Mouse (Mus musculus): ENCODE data around the gene Napsa.

Gene Napsa

GRCm38 (mm10) chr7:44537496-44537895, 34.7 kb upstream of the Napsa start:
- no peak for ATAC-seq (ENCODE audit: insufficient number of reproducible peaks, low FRiP score, low TSS enrichment)

GRCm38 (mm10) chr7:44538756-44539624, 33.2 kb upstream of the Napsa start:
- ATAC-seq (ENCODE audit: insufficient number of reproducible peaks, low FRiP score, low TSS enrichment) = no peak

GRCm38 (mm10) chr7:44542555-44542954, 29.6 kb upstream of the Napsa start:
- no peak for ATAC-seq (ENCODE audit: insufficient number of reproducible peaks, low FRiP score, low TSS enrichment)

GRCm38 (mm10) chr7:44543071-44543470, 29.1 kb upstream of the Napsa start:
- ATAC-seq (ENCODE audit: insufficient number of reproducible peaks, low FRiP score, low TSS enrichment) = no peak

- ATAC-seq (ENCODE audit: insufficient number of reproducible peaks, low FRiP score, low TSS enrichment) = no peak
These were observed 25.9 kb upstream of the Napsa start for GRCm38 (mm10) chr7:44546274-44546673.

- no peak for ATAC-seq (ENCODE audit: insufficient number of reproducible peaks, low FRiP score, low TSS enrichment)
These were observed 25.1 kb upstream of the Napsa start for GRCm38 (mm10) chr7:44547041-44547440.

GRCm38 (mm10) chr7:44547725-44548124, 24.5 kb upstream of the Napsa start:
- ATAC-seq (ENCODE audit: insufficient number of reproducible peaks, low FRiP score, low TSS enrichment) = no peak

- ATAC-seq (ENCODE audit: insufficient number of reproducible peaks, low FRiP score, low TSS enrichment) = peak; percentile 89
These were observed 23.6 kb upstream of the Napsa start, which contains the start of gene Pold1 for GRCm38 (mm10) chr7:44548497-44549087. TSS of gene Pold1 (minus strand) at chr7:44548849.

- ATAC-seq (ENCODE audit: insufficient number of reproducible peaks, low FRiP score, low TSS enrichment) = no peak
These were observed 22.4 kb upstream of the Napsa start for GRCm38 (mm10) chr7:44549621-44550408.

- ATAC-seq (ENCODE audit: insufficient number of reproducible peaks, low FRiP score, low TSS enrichment) = no peak
These were observed 21.8 kb upstream of the Napsa start for GRCm38 (mm10) chr7:44550409-44550678.

GRCm38 (mm10) chr7:44551301-44551700, 20.9 kb upstream of the Napsa start:
- no peak for ATAC-seq (ENCODE audit: insufficient number of reproducible peaks, low FRiP score, low TSS enrichment)

GRCm38 (mm10) chr7:44551731-44552130, 20.4 kb upstream of the Napsa start:
- no peak for ATAC-seq (ENCODE audit: insufficient number of reproducible peaks, low FRiP score, low TSS enrichment)

- no peak for ATAC-seq (ENCODE audit: insufficient number of reproducible peaks, low FRiP score, low TSS enrichment)
These were observed 19.9 kb upstream of the Napsa start for GRCm38 (mm10) chr7:44552141-44552908.

- no peak for ATAC-seq (ENCODE audit: insufficient number of reproducible peaks, low FRiP score, low TSS enrichment)
These were observed 18.9 kb upstream of the Napsa start for GRCm38 (mm10) chr7:44553196-44553764.

- ATAC-seq (ENCODE audit: insufficient number of reproducible peaks, low FRiP score, low TSS enrichment) = peak; percentile 63; the same call in 1 of the 2 replicates
These were observed 18.4 kb upstream of the Napsa start, which contains the start of gene Nr1h2 for GRCm38 (mm10) chr7:44553826-44554225. TSS of gene Nr1h2 (minus strand) at chr7:44553951.

- no peak for ATAC-seq (ENCODE audit: insufficient number of reproducible peaks, low FRiP score, low TSS enrichment)
These were observed 14.6 kb upstream of the Napsa start for GRCm38 (mm10) chr7:44557629-44558028.

- ATAC-seq (ENCODE audit: insufficient number of reproducible peaks, low FRiP score, low TSS enrichment) = no peak; the same call in 1 of the 2 replicates
These were observed 11.5 kb upstream of the Napsa start for GRCm38 (mm10) chr7:44560435-44561400.

- no peak for ATAC-seq (ENCODE audit: insufficient number of reproducible peaks, low FRiP score, low TSS enrichment)
These were observed 8.9 kb upstream of the Napsa start for GRCm38 (mm10) chr7:44563284-44563683.

GRCm38 (mm10) chr7:44564486-44564885, 7.7 kb upstream of the Napsa start:
- no peak for ATAC-seq (ENCODE audit: insufficient number of reproducible peaks, low FRiP score, low TSS enrichment)
